Mouse (Mus musculus) heart, postnatal 0 days (tissue): ENCODE measurements around the gene Meaf6.

Source experiments
- CTCF ChIP-seq: IDR thresholded peaks from 2 replicates; pipeline ENCODE4 v1.5.1; 2016; ENCODE audit warnings: antibody characterized with exemption, control low read depth, low read depth
- EP300 ChIP-seq: IDR thresholded peaks from 2 replicates; pipeline ENCODE4 v1.6.1; 2016; ENCODE audit warnings: antibody characterized with exemption, low read depth

DNA sequence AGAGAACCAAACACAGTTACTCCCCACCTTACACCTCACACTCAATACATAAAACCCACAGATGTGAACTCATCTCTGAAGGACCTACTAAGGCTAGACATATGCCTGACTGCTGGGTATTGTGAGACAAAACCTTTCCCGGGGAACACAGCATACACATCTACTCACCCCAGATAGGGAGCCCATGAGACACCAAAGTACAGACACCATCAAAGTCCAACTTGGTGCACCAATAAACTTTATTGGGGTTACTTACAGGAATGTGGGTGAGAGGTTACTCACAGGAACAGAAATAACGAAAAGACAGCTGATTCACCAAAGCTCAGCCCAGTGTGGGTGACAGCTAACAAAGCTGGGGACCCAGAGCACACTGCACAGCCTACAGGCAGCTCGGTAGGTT is 72.4 kb downstream of the Meaf6 start:
- TF ChIP-seq CTCF (no peak), EP300 (no peak)
